In the genomic region with DNA sequence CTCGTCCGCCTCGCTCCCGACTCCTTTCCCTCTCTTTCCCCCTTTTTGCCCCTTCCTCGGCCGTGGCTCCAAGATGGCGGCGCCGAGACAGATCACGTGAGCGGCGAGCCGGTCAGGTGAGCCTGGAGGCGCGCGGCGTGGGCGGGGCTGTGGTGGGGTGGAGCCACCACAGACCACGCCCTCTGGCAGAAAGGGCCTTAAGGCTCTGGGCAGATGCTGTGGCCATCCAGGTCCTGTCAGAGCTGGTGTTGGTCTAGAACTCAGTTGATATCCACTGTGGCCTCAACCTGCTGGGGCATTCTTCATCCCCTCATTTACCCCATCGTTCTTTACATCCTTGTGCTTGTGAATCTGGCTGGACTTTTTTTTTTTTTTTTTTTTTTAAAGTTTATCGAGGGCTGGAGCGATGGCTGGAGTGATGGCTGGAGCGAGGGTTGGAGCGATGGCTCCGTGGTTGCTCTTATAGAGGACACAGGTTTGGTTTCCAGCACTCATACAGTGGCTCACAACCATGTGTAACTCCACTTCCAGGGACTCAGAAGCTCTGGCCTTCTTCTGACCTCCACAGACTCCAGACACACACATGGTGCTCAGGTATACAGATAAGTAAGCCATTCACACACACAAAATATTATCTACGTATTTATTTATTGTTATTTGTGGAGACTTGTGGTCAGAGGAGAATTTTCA, we compare ENCODE assay signal across 8 mouse cellular contexts. TPM values are rescaled to one million over a fixed set of nuclear protein-coding genes. Genes with fewer than 3 reads are reported as not detected.
A peak's percentile ranks its signal among the peaks of the same experiment; 100 is the strongest.
DNase-seq lines count a peak whose midpoint lies in the region; ATAC-seq and TF ChIP-seq lines count a peak whose summit lies in the region.

A gene (minus strand): TSS at position 98 of the 690 bp plus-strand sequence.

- H3K36me3 ChIP-seq in forebrain, postnatal 0 days (ENCODE audit: insufficient read depth), result peaks cover 16% of the 10 kb centered on the region
- H3K36me3 ChIP-seq in thymus, adult 2 months (ENCODE audit: control insufficient read depth, insufficient read depth, low read length), result peaks cover 18% of the 10 kb centered on the region

- no peaks in the 10 kb centered on the region for H3K9me3 ChIP-seq in forebrain, postnatal 0 days (ENCODE audit: low read length)

- H3K27ac ChIP-seq in forebrain, postnatal 0 days (ENCODE audit: low read depth, low read length), result peak within 1 kb of the TSS; percentile 83
- H3K27ac ChIP-seq in layer of hippocampus, adult 2 months, result peak within 1 kb of the TSS; percentile 94
- H3K27ac ChIP-seq in olfactory bulb, adult 2 months (ENCODE audit: insufficient read depth, low read depth, low read length), result peak within 1 kb of the TSS; percentile 86
- H3K27ac ChIP-seq in thymus, adult 2 months (ENCODE audit: control insufficient read depth, insufficient read depth, low read length), result no peak within 1 kb of the TSS

- no peak for TF ChIP-seq CTCF in forebrain, postnatal 0 days (IDR thresholded peaks at IDR 0.05; ENCODE audit: low read depth)
- TF ChIP-seq CTCF in layer of hippocampus, adult 2 months (conservative IDR thresholded peaks at IDR 0.05), result no peak
- no peak for TF ChIP-seq CTCF in lung, adult 2 months (IDR thresholded peaks at IDR 0.05; ENCODE audit: insufficient read depth, low read length)
- TF ChIP-seq CTCF in olfactory bulb, adult 2 months (IDR thresholded peaks at IDR 0.05; ENCODE audit: insufficient read depth, low read depth, low read length), result no peak
- peak; percentile 56; the same call in 1 of the 2 replicates for TF ChIP-seq CTCF in thymus, adult 2 months (IDR thresholded peaks at IDR 0.05; ENCODE audit: borderline replicate concordance, control insufficient read depth, extremely low read depth, insufficient read depth, low read length, poor library complexity)

- peak within 1 kb of the TSS; percentile 94 for H3K9ac ChIP-seq in forebrain, postnatal 0 days

- peak within 1 kb of the TSS; percentile 68 for H3K4me3 ChIP-seq in forebrain, postnatal 0 days (ENCODE audit: low read depth, low read length)
- peak within 1 kb of the TSS; percentile 94 for H3K4me3 ChIP-seq in layer of hippocampus, adult 2 months
- H3K4me3 ChIP-seq in lung, adult 2 months (replicated peaks; ENCODE audit: extremely low read depth, low read depth, low read length), result peak within 1 kb of the TSS; percentile 63
- peak within 1 kb of the TSS; percentile 88 for H3K4me3 ChIP-seq in olfactory bulb, adult 2 months (ENCODE audit: insufficient read depth, low read depth, low read length)
- peak within 1 kb of the TSS; percentile 86 for H3K4me3 ChIP-seq in thymus, adult 2 months (ENCODE audit: control insufficient read depth, insufficient read depth, low read length)

- H3K27me3 ChIP-seq in forebrain, postnatal 0 days (ENCODE audit: insufficient read depth, low read length), result no peaks in the 10 kb centered on the region
- H3K27me3 ChIP-seq in thymus, adult 2 months (ENCODE audit: control insufficient read depth, insufficient read depth, low read length), result no peaks in the 10 kb centered on the region

- peak; percentile 46; the same call in 1 of the 2 replicates for TF ChIP-seq POLR2A in lung, adult 2 months (IDR thresholded peaks at IDR 0.05; ENCODE audit: borderline replicate concordance, extremely low read depth, low read depth, low read length)
- TF ChIP-seq POLR2A in olfactory bulb, adult 2 months (IDR thresholded peaks at IDR 0.05; ENCODE audit: insufficient read depth, low read depth, low read length), result peak; percentile 76
- 0 out of 2 replicates have a peak, but pooled peaks have one; percentile 31 for TF ChIP-seq POLR2A in thymus, adult 2 months (IDR thresholded peaks at IDR 0.05; ENCODE audit: control insufficient read depth, extremely low read depth, insufficient read depth, low read length, poor library complexity)

- peak; percentile 92 for DNase-seq in MN1 (ENCODE audit: low spot score)
- DNase-seq in cerebellum, adult 8-10 months, result peak; percentile 85
- peak; percentile 94 for DNase-seq in forebrain, postnatal 0 days
- DNase-seq in heart, postnatal 4 days, result peak; percentile 91
- DNase-seq in layer of hippocampus, adult 2 months (ENCODE audit: low spot score in 2 of 2), result peak; percentile 84 to 87
- DNase-seq in lung, adult 2 months, result peak; percentile 82
- DNase-seq in thymus, adult 2 months, result peak; percentile 85

- peak within 1 kb of the TSS; percentile 82 for H3K4me2 ChIP-seq in forebrain, postnatal 0 days (ENCODE audit: low read depth)

- peak; percentile 95 for ATAC-seq in forebrain, postnatal 0 days

- H3K4me1 ChIP-seq in forebrain, postnatal 0 days (ENCODE audit: insufficient read depth), result peaks cover 5% of the 10 kb centered on the region; the same call in 1 of the 2 replicates
- no peaks in the 10 kb centered on the region for H3K4me1 ChIP-seq in lung, adult 2 months (ENCODE audit: control insufficient read depth, insufficient read depth, low read length)
- peaks cover 8% of the 10 kb centered on the region for H3K4me1 ChIP-seq in olfactory bulb, adult 2 months (ENCODE audit: control insufficient read depth, insufficient read depth, low read length)
- H3K4me1 ChIP-seq in thymus, adult 2 months (replicated peaks; ENCODE audit: control insufficient read depth, insufficient read depth, low read length), result peaks cover 6% of the 10 kb centered on the region; the same call in 1 of the 2 replicates

- WGBS in forebrain, postnatal 0 days, result 20% methylated on average over 26 of the region's 26 CpGs
- 20% methylated on average over 26 of the region's 26 CpGs for WGBS in lung, adult 2 months
- 20% methylated on average over 26 of the region's 26 CpGs for WGBS in olfactory bulb, adult 2 months
- 22% methylated on average over 26 of the region's 26 CpGs for WGBS in thymus, adult 2 months

RNA-seq across cellular contexts. Expression of the gene that starts here (rescaled TPM):
- total RNA-seq in forebrain, postnatal 0 days (2014; rRNA removed), result 20.2 and 30.5 TPM in 2 replicates
- polyA plus RNA-seq in forebrain, postnatal 0 days (2015; fragmentation: Nextera tagmentation; extraction: Ambion mirVana), result 4.9 and 8.1 TPM in 2 replicates
- total RNA-seq in heart, postnatal 4 days (2021), result 10 to 100 TPM; 23.8 to 26.0 TPM
- 10 to 100 TPM; 32.7 to 38.6 TPM for total RNA-seq in layer of hippocampus, adult 2 months (2021)
- polyA plus RNA-seq in lung, adult 2 months (2012; rRNA removed), result 5.9 and 8.1 TPM in 2 replicates
- not detected in 2 replicates for polyA plus RNA-seq in olfactory bulb, adult 2 months (2012; ENCODE audit: insufficient read depth, insufficient read length, low replicate concordance, missing spikeins)
- polyA plus RNA-seq in thymus, adult 2 months (2012; rRNA removed), result 12.7 and 14.6 TPM in 2 replicates
